Mouse (Mus musculus) hindlimb bud, embryonic 11.5 days (tissue): ENCODE data around the gene Vwc2l.

Source experiments
- DNase-seq: peaks from one replicate; pipeline ENCODE4 v3.0.0-alpha.2; 2012; ENCODE audit warnings: low read depth, low spot score; ENCODE audit errors: extremely low spot score

Vwc2l gene

GRCm38 (mm10) chr1:70907366-70907765, 181.9 kb downstream of the Vwc2l start:
- DNase-seq, result no peak

GRCm38 (mm10) chr1:70911235-70911634, 185.7 kb downstream of the Vwc2l start:
- no peak for DNase-seq

DNA sequence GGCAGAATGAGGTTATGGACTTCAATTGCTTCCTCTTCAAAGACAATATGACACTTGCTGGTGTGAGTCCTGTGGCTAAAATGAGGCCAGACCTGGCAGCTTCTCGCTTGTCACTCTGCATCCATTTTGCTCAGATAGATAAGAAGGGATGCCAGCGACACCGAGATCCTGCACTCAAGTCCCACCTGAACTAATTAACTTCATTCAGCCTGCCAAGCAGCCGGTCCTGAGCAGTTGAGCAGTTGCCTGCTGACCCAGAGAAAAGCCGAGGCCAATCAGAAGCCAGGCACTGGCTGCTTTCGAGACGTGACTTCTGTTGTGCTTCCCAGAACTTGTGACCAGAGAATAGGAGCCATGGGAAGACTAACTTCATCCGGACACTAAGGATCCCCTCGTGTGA, 187.6 kb downstream of the Vwc2l start:
- no peak for DNase-seq

- no peak for DNase-seq
These were observed 192.9 kb downstream of the Vwc2l start for GRCm38 (mm10) chr1:70918173-70919036.

DNA sequence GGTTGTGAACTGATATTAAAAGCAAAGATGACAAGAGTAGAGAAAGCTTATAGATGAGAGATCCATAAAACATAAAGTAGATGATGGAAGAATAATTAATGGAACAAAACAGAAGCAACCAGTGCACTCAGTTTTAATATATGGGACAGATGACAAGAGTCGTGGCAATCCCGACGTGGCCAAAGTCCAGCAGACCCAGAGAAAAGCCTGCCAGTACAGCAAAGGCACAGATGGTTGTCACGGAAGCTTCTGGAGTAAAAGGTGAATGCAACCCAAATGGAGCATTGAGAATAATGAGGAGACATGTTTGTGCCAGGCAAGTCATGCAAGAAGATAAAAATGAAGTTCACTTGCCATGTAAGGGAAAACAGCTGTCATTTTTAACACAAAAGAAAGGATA, 207.5 kb downstream of the Vwc2l start:
- no peak for DNase-seq
